Mouse (Mus musculus) kidney, postnatal 36 days (tissue): ENCODE measurements around the gene Chd1.
"Not testable (repeated sequence)": the region's sequence is repeated elsewhere in the genome, so short reads cannot be mapped to it uniquely, and the experiment has no call there.

Source experiments
- DNase-seq, 2 experiments: peaks; one replicate each; pipeline ENCODE4 v3.0.0; 2021 to 2022; ENCODE audit warnings: mixed read lengths in 2 of 2

Gene Chd1

GRCm38 (mm10) chr17:15737346-15737917 is 32.7 kb downstream of the Chd1 start:
- no peak for DNase-seq

- no peak for DNase-seq
Observed at GRCm38 (mm10) chr17:15741836-15742235, 37.1 kb downstream of the Chd1 start.

- DNase-seq, result no peak
Observed at GRCm38 (mm10) chr17:15742953-15743352, 38.2 kb downstream of the Chd1 start.

GRCm38 (mm10) chr17:15743379-15743778 is 38.6 kb downstream of the Chd1 start:
- no peak for DNase-seq

GRCm38 (mm10) chr17:15746696-15747095 is 41.9 kb downstream of the Chd1 start:
- DNase-seq, result no peak

GRCm38 (mm10) chr17:15748022-15748421 is 43.3 kb downstream of the Chd1 start:
- no peak for DNase-seq

- not testable (repeated sequence) for DNase-seq
Observed at GRCm38 (mm10) chr17:15751264-15751663, 46.5 kb downstream of the Chd1 start.

- DNase-seq, result no peak
Observed at GRCm38 (mm10) chr17:15761191-15761590, 56.4 kb downstream of the Chd1 start.

- no peak for DNase-seq
Observed at GRCm38 (mm10) chr17:15769081-15769724, 64.4 kb downstream of the Chd1 start.

- DNase-seq, result no peak
Observed at GRCm38 (mm10) chr17:15773956-15774355, 69.2 kb downstream of the Chd1 start.

- no peak for DNase-seq
Observed at GRCm38 (mm10) chr17:15774565-15775215, 69.9 kb downstream of the Chd1 start.

GRCm38 (mm10) chr17:15776349-15776748 is 71.6 kb downstream of the Chd1 start:
- DNase-seq, result no peak

- peak; percentile 2 to 36 for DNase-seq
Observed at GRCm38 (mm10) chr17:15777979-15778378, 73.2 kb downstream of the Chd1 start.

GRCm38 (mm10) chr17:15787036-15787435 is 82.3 kb downstream of the Chd1 start:
- DNase-seq, result peak; percentile 17 to 52

GRCm38 (mm10) chr17:15790716-15791115 is 85.9 kb downstream of the Chd1 start:
- no peak for DNase-seq

GRCm38 (mm10) chr17:15799195-15799793 is 94.5 kb downstream of the Chd1 start:
- no peak for DNase-seq

- DNase-seq, result peak; percentile 36 to 50
Observed at GRCm38 (mm10) chr17:15804008-15804812, 99.4 kb downstream of the Chd1 start.

- no peak for DNase-seq
Observed at GRCm38 (mm10) chr17:15807295-15807984, 102.7 kb downstream of the Chd1 start.

- DNase-seq, result no peak
Observed at GRCm38 (mm10) chr17:15808015-15808414, 103.2 kb downstream of the Chd1 start.

GRCm38 (mm10) chr17:15808468-15809374 is 104.0 kb downstream of the Chd1 start:
- DNase-seq, result no peak

- no peak for DNase-seq
Observed at GRCm38 (mm10) chr17:15809949-15810348, 105.2 kb downstream of the Chd1 start.
